Mouse (Mus musculus): ENCODE results near the gene 1700020L24Rik. TPM values are rescaled to one million over a fixed set of nuclear protein-coding genes. Genes with fewer than 3 reads are reported as not detected.

1700020L24Rik gene
- total RNA-seq, 2 experiments from 2014 or later, result not detected

- TF ChIP-seq CTCF (conservative IDR thresholded peaks at IDR 0.05), result peak; percentile 25
- peak overlapping the region; percentile 76 for H3K27ac ChIP-seq
- peak in 1 of 2 experiments; percentile 44 for DNase-seq (ENCODE audit: low spot score in 2 of 2)
- peak overlapping the region; percentile 2; the same call in 1 of the 2 replicates for H3K4me3 ChIP-seq
These were observed 18.9 kb upstream of the 1700020L24Rik start for GRCm38 (mm10) chr11:83418566-83418965.

- TF ChIP-seq CTCF (conservative IDR thresholded peaks at IDR 0.05), result peak; percentile 78
- no peak overlapping the region for H3K27ac ChIP-seq
- DNase-seq (ENCODE audit: low spot score in 2 of 2), result no peak
- H3K4me3 ChIP-seq, result no peak overlapping the region
These were observed 17.1 kb upstream of the 1700020L24Rik start for GRCm38 (mm10) chr11:83420338-83420737.

GRCm38 (mm10) chr11:83421305-83421704 is 16.2 kb upstream of the 1700020L24Rik start:
- H3K4me3 ChIP-seq, result no peak overlapping the region
- no peak for DNase-seq (ENCODE audit: low spot score in 2 of 2)
- no peak overlapping the region for H3K27ac ChIP-seq
- TF ChIP-seq CTCF (conservative IDR thresholded peaks at IDR 0.05), result no peak

- no peak overlapping the region for H3K27ac ChIP-seq
- peak; percentile 98 for TF ChIP-seq CTCF (conservative IDR thresholded peaks at IDR 0.05)
- DNase-seq (ENCODE audit: low spot score in 2 of 2), result peak; percentile 58 to 85
- H3K4me3 ChIP-seq, result no peak overlapping the region
These were observed 12.8 kb upstream of the 1700020L24Rik start for GRCm38 (mm10) chr11:83424681-83425080.

GRCm38 (mm10) chr11:83426964-83427363 is 10.5 kb upstream of the 1700020L24Rik start:
- TF ChIP-seq CTCF (conservative IDR thresholded peaks at IDR 0.05), result no peak
- DNase-seq (ENCODE audit: low spot score in 2 of 2), result no peak
- no peak overlapping the region for H3K27ac ChIP-seq
- H3K4me3 ChIP-seq, result peak overlapping the region; percentile 38

- H3K27ac ChIP-seq, result no peak within 1 kb of the TSS
- TF ChIP-seq CTCF (conservative IDR thresholded peaks at IDR 0.05), result no peak
- H3K4me3 ChIP-seq, result no peak within 1 kb of the TSS
- DNase-seq (ENCODE audit: low spot score in 2 of 2), result no peak
These were observed 8.1 kb upstream of the 1700020L24Rik start, which contains the start of gene Gas2l2 for GRCm38 (mm10) chr11:83429355-83429754. Gene Gas2l2 (minus strand): TSS chr11:83429455.

- DNase-seq (ENCODE audit: low spot score in 2 of 2), result no peak
- no peak for TF ChIP-seq CTCF (conservative IDR thresholded peaks at IDR 0.05)
- Histone ChIP-seq H3K4me3 (no peak overlapping the region), H3K27ac (no peak overlapping the region)
These were observed 4.9 kb upstream of the 1700020L24Rik start for GRCm38 (mm10) chr11:83432533-83432932.

- no peak for DNase-seq (ENCODE audit: low spot score in 2 of 2)
- no peak for TF ChIP-seq CTCF (conservative IDR thresholded peaks at IDR 0.05)
These were observed 2.1 kb downstream of the 1700020L24Rik start for GRCm38 (mm10) chr11:83439426-83440060.

GRCm38 (mm10) chr11:83440081-83441064 is 2.9 kb downstream of the 1700020L24Rik start:
- peak overlapping the region; percentile 65 for H3K4me3 ChIP-seq
- peak; percentile 71 to 82 for DNase-seq (ENCODE audit: low spot score in 2 of 2)
- TF ChIP-seq CTCF (conservative IDR thresholded peaks at IDR 0.05), result peak; percentile 77
- H3K27ac ChIP-seq, result peak overlapping the region; percentile 76

More at GRCm38 (mm10) chr11:83439426-83440060, 2.1 kb downstream of the 1700020L24Rik start:
- no peak overlapping the region for H3K27ac ChIP-seq
- H3K4me3 ChIP-seq, result no peak overlapping the region

- DNase-seq (ENCODE audit: low spot score in 2 of 2), result no peak
- peak overlapping the region; percentile 76 for H3K27ac ChIP-seq
- H3K4me3 ChIP-seq, result peak overlapping the region; percentile 65; the same call in 1 of the 2 replicates
- TF ChIP-seq CTCF (conservative IDR thresholded peaks at IDR 0.05), result no peak
These were observed 3.8 kb downstream of the 1700020L24Rik start for GRCm38 (mm10) chr11:83441235-83441634.

GRCm38 (mm10) chr11:83442596-83443267 is 5.3 kb downstream of the 1700020L24Rik start:
- peak overlapping the region; percentile 22; the same call in 1 of the 2 replicates for H3K4me3 ChIP-seq
- H3K27ac ChIP-seq, result no peak overlapping the region
- TF ChIP-seq CTCF (conservative IDR thresholded peaks at IDR 0.05), result peak; percentile 97
- DNase-seq (ENCODE audit: low spot score in 2 of 2), result peak; percentile 75 to 82

GRCm38 (mm10) chr11:83443824-83444223 is 6.3 kb downstream of the 1700020L24Rik start:
- DNase-seq (ENCODE audit: low spot score in 2 of 2), result no peak
- no peak for TF ChIP-seq CTCF (conservative IDR thresholded peaks at IDR 0.05)
- no peak overlapping the region for H3K4me3 ChIP-seq
- H3K27ac ChIP-seq, result no peak overlapping the region

Data from layer of hippocampus, adult 2 months (tissue).